Mouse (Mus musculus) heart, embryonic 16.5 days (tissue): Measurements from ENCODE around the gene Slc6a11. TPM values are rescaled to one million over a fixed set of nuclear protein-coding genes. Genes with fewer than 3 reads are reported as not detected.

Experiments
- ATAC-seq: fragments of 200-750 bp; cut with Nextera tagmentation; replicated peaks from 2 replicates; pipeline ENCODE4 v1.8.0; 2017; ENCODE audit warnings: moderate number of reproducible peaks; ENCODE audit not compliant: insufficient read depth, low FRiP score; ENCODE audit errors: extremely low read depth
- H3K27ac ChIP-seq: fragments of 300-500 bp; sonication (generic); 2 replicates; pipeline ENCODE4 v1.5.1; 2014; ENCODE audit warnings: mild to moderate bottlenecking, low read length, control low read depth, moderate library complexity
- H3K27me3 ChIP-seq: fragments of 300-500 bp; sonication (generic); 2 replicates; pipeline ENCODE4 v1.6.1; 2014; ENCODE audit warnings: low read length, mixed read lengths; ENCODE audit not compliant: control insufficient read depth, insufficient read depth
- H3K36me3 ChIP-seq: fragments of 300-500 bp; sonication (generic); 2 replicates; pipeline ENCODE4 v1.6.1; 2014; ENCODE audit not compliant: control insufficient read depth, insufficient read depth
- H3K4me1 ChIP-seq: fragments of 300-500 bp; sonication (generic); 2 replicates; pipeline ENCODE4 v1.6.1; 2014; ENCODE audit warnings: low read length, mixed read lengths; ENCODE audit not compliant: control insufficient read depth, insufficient read depth
- H3K4me2 ChIP-seq: fragments of 300-500 bp; sonication (generic); 2 replicates; pipeline ENCODE4 v1.6.1; 2014; ENCODE audit warnings: low read depth, mild to moderate bottlenecking, control low read depth, low read length
- H3K4me3 ChIP-seq: fragments of 300-500 bp; sonication (generic); 2 replicates; pipeline ENCODE4 v1.5.1; 2014; ENCODE audit warnings: mild to moderate bottlenecking, control low read depth, low read length
- H3K9ac ChIP-seq: fragments of 300-500 bp; sonication (generic); 2 replicates; pipeline ENCODE4 v1.6.1; 2014; ENCODE audit warnings: low read length, control low read depth
- H3K9me3 ChIP-seq: fragments of 300-500 bp; sonication (generic); replicated peaks from 2 replicates; pipeline ENCODE4 v1.6.1; 2016; ENCODE audit warnings: low read length; ENCODE audit not compliant: control insufficient read depth
- WGBS: fragments of 180-500 bp; shearing (Covaris S2); extraction: QIAGEN DNeasy Blood & Tissue Kit; methylation state at CpG from one replicate; pipeline ENCODE4 v1.1.7; 2014; 5-methylcytosine and 5-hydroxymethylcytosine counted together
- polyA plus RNA-seq: library from polyadenylated mRNA; unstranded; fragments of >200 nt; fragmentation: Nextera tagmentation; extraction: Ambion mirVana; gene quantifications from 2 replicates; pipeline ENCODE4 v1.2.1, GENCODE M21; 2015

The Slc6a11 gene
- polyA plus RNA-seq, 1 experiment from 2014 or later = not detected

DNA sequence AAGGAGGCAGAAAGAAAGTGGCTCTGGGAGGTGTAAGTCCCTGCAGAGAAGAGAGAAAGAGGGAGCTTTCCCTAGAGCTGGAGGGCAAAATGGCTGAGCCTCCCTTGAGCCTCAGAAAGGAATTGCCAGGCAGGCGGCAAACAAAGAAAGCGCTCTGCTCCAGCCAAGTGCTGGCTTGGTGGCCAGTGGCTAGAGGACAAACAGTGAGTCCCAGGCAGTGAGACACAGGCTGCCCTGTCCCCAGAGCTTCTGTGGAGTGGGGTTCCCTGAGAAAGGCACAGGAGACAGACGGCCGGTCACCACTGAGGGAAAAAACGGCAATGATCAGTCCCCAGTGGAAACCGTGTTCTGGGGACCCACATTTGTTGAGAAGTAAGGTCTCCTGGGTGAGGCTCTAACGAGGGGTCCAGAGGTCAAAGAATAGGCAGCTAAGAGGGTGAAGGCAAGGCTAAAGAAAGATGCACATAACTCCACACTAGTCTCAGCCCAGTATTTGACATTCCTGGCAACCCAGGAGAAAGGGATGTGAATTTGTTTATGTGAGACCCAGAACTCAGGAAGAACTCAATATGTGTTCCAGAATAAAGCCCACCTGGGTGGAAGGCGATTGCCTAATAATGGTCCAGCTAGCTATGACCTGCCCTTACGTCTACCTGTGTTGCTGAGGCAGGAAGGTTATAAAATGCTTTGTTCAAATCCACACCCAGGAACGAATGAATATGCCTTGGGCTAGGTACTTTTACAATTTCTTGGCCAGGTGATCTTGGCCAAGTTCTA lies 153.1 kb downstream of the Slc6a11 start:
- no peak overlapping the region for H3K27ac ChIP-seq
- no peaks in the 10 kb centered on the region for H3K4me1 ChIP-seq
- WGBS = 49% methylated on average over 10 of the region's 10 CpGs
- H3K27me3 ChIP-seq = peaks cover 72% of the 10 kb centered on the region
- no peaks in the 10 kb centered on the region for H3K36me3 ChIP-seq
- peaks cover 2% of the 10 kb centered on the region; the same call in 1 of the 2 replicates for H3K9me3 ChIP-seq
- H3K4me3 ChIP-seq = no peak overlapping the region
- no peak for ATAC-seq
- H3K4me2 ChIP-seq = no peak overlapping the region
- H3K9ac ChIP-seq = no peak overlapping the region

DNA sequence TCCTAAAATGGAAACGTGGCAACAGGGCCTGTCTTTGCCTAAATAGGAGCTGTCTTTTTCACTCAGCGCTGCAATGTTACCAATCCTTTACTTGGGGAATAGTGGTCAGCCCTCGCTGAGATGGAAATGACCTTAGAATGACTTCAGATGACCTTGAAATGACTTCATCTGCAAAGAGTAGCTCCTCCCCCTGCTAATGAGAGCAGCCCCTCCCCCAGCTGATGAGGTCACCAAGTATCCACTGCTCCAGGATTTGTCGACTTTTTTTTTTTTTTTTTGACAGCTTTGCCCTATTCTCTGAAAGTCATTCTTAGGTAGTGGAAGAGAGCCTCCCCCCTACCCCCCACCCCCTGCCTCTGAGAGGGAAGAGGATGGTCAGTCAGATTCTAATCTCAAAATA lies 154.4 kb downstream of the Slc6a11 start:
- H3K36me3 ChIP-seq = no peaks in the 10 kb centered on the region
- H3K27me3 ChIP-seq = peaks cover 77% of the 10 kb centered on the region
- peaks cover 2% of the 10 kb centered on the region; the same call in 1 of the 2 replicates for H3K9me3 ChIP-seq
- ATAC-seq = no peak
- no peak overlapping the region for H3K4me3 ChIP-seq
- 28% methylated on average over 4 of the region's 4 CpGs for WGBS
- no peak overlapping the region for H3K27ac ChIP-seq
- H3K4me2 ChIP-seq = no peak overlapping the region
- no peak overlapping the region for H3K9ac ChIP-seq
- H3K4me1 ChIP-seq = no peaks in the 10 kb centered on the region

DNA sequence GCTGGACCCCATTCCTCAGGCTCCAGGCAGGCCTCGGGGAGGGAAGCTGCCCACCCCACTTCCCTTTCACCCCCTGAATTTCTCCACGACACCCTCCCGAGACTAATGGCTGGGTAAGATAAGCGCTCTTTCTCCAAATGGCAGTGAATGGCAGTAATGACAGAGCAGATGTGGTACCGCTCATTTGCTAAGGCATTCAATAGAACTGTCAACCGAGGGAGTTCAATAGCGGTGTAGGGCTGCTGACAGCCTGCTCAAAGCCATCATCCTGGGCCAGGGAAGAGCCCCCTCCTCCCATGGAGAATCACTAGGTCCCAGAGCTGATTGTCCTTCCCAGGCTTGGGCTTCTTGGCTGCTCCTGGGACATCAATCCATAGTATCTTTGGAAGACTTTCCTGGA lies 158.1 kb downstream of the Slc6a11 start:
- Histone ChIP-seq H3K4me3 (no peak overlapping the region), H3K9me3 (no peaks in the 10 kb centered on the region), H3K36me3 (no peaks in the 10 kb centered on the region), H3K9ac (no peak overlapping the region), H3K4me2 (no peak overlapping the region), H3K4me1 (no peaks in the 10 kb centered on the region), H3K27ac (no peak overlapping the region), H3K27me3 (peaks cover 44% of the 10 kb centered on the region)
- 30% methylated on average over 7 of the region's 7 CpGs for WGBS
- no peak for ATAC-seq

DNA sequence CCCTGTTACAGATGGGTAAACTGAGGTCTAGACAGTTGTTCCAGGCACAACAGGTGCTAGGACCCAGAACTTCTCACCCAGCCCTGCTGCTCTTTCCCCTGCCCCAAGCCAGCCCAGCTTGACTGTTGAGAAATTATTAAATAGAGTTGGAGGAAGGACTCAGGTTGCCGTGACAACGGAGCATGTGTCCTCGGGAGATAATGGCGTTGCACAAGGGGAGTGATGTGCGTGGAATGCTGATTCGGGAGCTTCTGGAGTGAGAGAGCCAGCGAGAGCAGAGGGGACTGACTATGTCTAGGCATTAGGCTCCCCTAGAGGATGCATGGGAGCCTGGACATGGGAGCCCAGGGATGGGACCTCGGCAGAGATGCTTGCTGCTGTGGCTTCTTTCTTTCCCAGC lies 159.1 kb downstream of the Slc6a11 start:
- Histone ChIP-seq H3K27ac (no peak overlapping the region), H3K9me3 (no peaks in the 10 kb centered on the region), H3K4me2 (no peak overlapping the region), H3K4me3 (no peak overlapping the region), H3K36me3 (no peaks in the 10 kb centered on the region), H3K9ac (no peak overlapping the region), H3K4me1 (no peaks in the 10 kb centered on the region), H3K27me3 (peaks cover 33% of the 10 kb centered on the region)
- ATAC-seq = no peak
- 50% methylated on average over 8 of the region's 8 CpGs for WGBS

- Histone ChIP-seq H3K9ac (no peak overlapping the region), H3K27me3 (peaks cover 26% of the 10 kb centered on the region), H3K36me3 (no peaks in the 10 kb centered on the region), H3K9me3 (no peaks in the 10 kb centered on the region), H3K4me2 (no peak overlapping the region), H3K4me3 (no peak overlapping the region), H3K4me1 (no peaks in the 10 kb centered on the region), H3K27ac (no peak overlapping the region)
- WGBS = 58% methylated on average over 4 of the region's 4 CpGs
- ATAC-seq = no peak
Observed at GRCm38 (mm10) chr6:114290929-114291328, 159.9 kb downstream of the Slc6a11 start.

GRCm38 (mm10) chr6:114291396-114291795 lies 160.4 kb downstream of the Slc6a11 start:
- peaks cover 21% of the 10 kb centered on the region for H3K27me3 ChIP-seq
- no peaks in the 10 kb centered on the region for H3K9me3 ChIP-seq
- no peak overlapping the region for H3K4me3 ChIP-seq
- H3K9ac ChIP-seq = no peak overlapping the region
- no peak for ATAC-seq
- no peak overlapping the region for H3K27ac ChIP-seq
- WGBS = 46% methylated on average over 5 of the region's 5 CpGs
- no peaks in the 10 kb centered on the region for H3K4me1 ChIP-seq
- H3K36me3 ChIP-seq = no peaks in the 10 kb centered on the region
- no peak overlapping the region for H3K4me2 ChIP-seq

DNA sequence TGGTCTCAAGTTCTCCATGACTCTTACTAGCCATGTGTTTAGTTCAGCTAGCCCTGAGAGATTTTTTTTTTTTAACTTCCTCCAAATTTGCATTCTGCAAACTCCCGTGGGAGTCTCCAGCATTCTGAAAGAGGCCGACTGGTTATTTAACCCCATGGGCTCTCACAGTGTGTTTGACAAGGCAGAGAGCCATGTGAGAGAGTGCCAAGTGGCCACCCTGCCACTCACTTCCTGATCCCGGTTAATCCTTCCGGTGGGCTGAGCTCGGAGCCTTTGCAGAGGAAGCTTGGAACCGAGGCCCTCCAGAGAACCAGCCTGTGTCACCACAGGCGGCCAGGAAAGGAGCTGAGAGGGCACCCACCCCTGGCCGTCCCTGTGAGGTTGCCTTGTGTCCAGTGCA lies 162.5 kb downstream of the Slc6a11 start:
- ATAC-seq = no peak
- Histone ChIP-seq H3K4me3 (no peak overlapping the region), H3K36me3 (no peaks in the 10 kb centered on the region), H3K27me3 (peaks cover 16% of the 10 kb centered on the region), H3K9ac (no peak overlapping the region), H3K4me1 (no peaks in the 10 kb centered on the region), H3K4me2 (no peak overlapping the region), H3K27ac (no peak overlapping the region), H3K9me3 (no peaks in the 10 kb centered on the region)
- WGBS = 31% methylated on average over 8 of the region's 8 CpGs

- no peak overlapping the region for H3K4me2 ChIP-seq
- WGBS = 78% methylated on average over 4 of the region's 4 CpGs
- peaks cover 7% of the 10 kb centered on the region for H3K27me3 ChIP-seq
- no peak overlapping the region for H3K9ac ChIP-seq
- no peak for ATAC-seq
- H3K9me3 ChIP-seq = no peaks in the 10 kb centered on the region
- H3K4me3 ChIP-seq = no peak overlapping the region
- no peaks in the 10 kb centered on the region for H3K36me3 ChIP-seq
- H3K4me1 ChIP-seq = no peaks in the 10 kb centered on the region
- no peak overlapping the region for H3K27ac ChIP-seq
Observed at GRCm38 (mm10) chr6:114295086-114295485, 164.0 kb downstream of the Slc6a11 start.

DNA sequence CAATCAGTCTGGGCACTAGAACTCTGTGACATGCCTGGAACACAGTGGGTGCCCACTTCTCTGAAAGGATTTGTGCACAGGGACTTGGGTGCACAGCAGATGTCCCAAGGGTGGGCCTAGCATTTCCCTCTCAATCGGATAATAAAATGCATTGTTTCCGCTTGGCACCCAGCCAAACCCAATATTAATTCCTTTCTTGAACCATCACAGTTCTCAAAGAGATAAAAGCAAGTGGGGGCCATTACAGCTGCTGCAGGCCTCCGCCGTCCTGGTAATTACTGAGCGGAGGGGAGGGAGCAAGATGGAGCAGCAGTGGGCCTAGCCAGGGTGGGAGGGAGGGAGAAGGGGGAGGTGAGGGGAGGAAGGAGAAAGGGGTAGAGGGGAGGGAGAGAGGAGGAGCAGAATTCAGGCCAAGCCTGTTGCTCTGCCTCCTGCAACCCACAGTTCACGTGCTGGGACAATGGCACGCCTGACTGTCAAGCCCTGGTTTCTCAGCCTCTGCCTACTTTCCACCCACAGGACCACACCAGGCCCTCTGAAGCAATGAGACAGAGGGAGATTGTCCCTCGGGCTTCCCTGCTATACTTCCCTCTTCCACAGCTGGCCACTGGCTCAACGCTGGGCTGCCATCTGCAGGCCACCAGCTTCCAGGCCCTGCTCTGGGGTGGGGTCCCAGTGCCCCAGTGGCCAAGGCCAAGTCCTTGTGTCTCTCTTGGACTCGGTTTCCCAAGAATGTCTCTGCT lies 166.4 kb downstream of the Slc6a11 start:
- WGBS = 48% methylated on average over 10 of the region's 10 CpGs
- Histone ChIP-seq H3K4me2 (no peak overlapping the region), H3K9me3 (no peaks in the 10 kb centered on the region), H3K36me3 (no peaks in the 10 kb centered on the region), H3K27me3 (no peaks in the 10 kb centered on the region; the same call in 1 of the 2 replicates), H3K4me1 (no peaks in the 10 kb centered on the region), H3K4me3 (no peak overlapping the region), H3K27ac (no peak overlapping the region), H3K9ac (no peak overlapping the region)
- ATAC-seq = no peak
